Mouse (Mus musculus) retina, postnatal 7 days (tissue): ENCODE data around the gene Cphx1.
"Not testable (repeated sequence)": the region's sequence is repeated elsewhere in the genome, so short reads cannot be mapped to it uniquely, and the experiment has no call there.

ENCODE experiments used
- DNase-seq: peaks from one replicate; pipeline ENCODE4 v3.0.0-alpha.2; 2012; ENCODE audit warnings: low read depth, low spot score

Cphx1 gene

DNA sequence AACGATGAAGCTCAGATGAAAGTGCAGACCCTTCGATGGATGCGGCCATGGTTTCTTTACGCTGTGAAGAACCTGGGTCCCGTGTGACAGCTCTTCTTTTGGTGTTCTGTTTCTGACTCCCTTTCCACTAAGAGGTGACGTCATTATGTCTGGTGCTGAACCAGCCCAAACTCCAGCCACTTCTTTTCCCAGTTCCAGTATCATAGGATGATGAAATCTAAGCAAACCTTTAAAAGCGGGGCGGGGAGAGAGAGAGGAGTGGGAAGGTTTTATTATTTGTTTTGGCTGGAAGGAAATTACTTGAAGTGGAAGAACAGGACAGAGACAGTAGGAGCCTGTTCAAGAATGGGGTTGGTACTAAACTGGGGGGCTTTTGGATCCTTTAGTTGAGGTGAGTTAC, at the start of gene Cphx1:
Gene Cphx1 (plus strand): TSS at position 301 of the 400 bp plus-strand sequence.
- DNase-seq, result not testable (repeated sequence)

DNA sequence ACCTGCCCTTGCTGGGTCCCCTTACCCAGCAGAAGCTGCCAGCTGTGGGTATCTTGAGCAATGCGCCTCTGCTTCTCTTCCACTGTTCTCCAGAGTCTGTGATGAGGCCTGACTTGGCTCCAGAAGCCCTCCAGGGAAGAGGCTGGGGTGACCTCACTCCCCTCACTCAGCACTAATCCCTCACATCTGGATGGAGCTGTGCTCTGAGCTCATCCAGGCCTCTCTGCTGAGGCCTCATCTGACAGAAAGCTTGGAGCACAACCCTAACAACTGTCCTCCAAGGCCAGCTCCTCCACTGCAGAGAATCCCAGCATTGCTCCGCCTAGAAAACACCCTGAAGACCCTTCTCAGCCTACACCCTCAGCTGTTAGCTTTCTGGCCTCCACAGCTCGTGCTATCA, 43.5 kb upstream of the Cphx1 start:
- not testable (repeated sequence) for DNase-seq

DNA sequence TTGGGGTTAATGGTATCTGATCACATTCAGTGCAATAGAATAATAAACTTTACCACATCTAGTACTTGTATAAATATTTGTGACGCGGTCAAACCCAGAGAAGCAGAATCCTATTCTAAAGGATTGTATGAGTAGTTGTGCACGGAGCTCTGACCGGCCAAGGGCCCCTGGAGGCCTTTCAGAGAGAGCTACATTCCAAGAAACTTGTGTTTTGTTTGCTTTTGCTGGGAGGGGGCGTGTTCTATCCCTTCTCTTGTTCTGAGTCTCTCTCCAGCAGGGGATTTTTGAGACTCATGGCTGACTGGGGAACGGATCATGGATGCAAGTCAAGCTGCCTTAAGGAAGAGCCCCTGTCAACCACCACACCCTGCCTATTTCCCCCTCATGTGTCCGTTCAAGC, 42.4 kb upstream of the Cphx1 start:
- DNase-seq, result not testable (repeated sequence)

GRCm38 (mm10) chr14:25903000-25903399, 35.1 kb upstream of the Cphx1 start, which contains the start of gene Plac9a:
Gene Plac9a, minus strand, starts transcription at chr14:25903100.
- DNase-seq, result not testable (repeated sequence)

GRCm38 (mm10) chr14:25905243-25905642, 32.9 kb upstream of the Cphx1 start:
- DNase-seq, result not testable (repeated sequence)

DNA sequence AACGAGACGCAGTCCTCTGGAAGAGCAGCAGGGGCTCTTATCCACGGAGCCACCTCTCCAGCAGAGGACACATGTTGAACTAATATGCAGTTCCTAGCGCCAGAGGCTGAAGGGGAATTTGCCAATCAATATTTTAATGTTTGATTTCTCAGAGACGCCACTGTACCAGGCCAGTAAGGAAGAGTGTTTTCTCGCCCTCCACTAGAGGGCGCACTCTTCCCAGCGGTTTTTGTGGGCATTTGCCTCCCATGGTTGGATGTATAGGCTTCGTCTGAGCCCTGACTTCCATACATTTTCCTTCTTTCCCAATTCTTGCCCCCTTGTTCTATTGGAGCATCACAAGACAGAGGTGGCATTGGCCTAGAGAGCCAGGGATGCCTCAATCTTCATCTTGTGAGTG, 30.8 kb upstream of the Cphx1 start:
- DNase-seq, result not testable (repeated sequence)

DNA sequence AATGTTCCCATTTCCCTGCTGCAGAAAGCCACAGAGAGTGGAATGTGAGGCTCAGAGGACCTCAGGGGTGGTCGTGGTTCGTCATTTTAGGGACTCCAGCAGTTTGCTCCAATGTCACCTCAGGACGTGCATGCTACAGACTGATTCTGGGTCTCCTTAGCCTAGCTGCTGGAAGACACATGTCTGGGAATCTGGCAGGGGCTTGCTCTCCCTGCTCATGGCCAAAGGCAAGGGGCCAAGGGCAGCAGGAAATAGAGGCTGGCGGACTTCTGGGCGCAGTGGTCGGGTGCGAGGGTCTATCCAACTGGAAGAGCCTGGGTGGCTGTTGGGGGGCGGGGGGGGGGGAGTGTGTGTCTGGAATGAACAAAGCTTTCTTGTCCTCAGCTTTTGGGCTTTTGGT, 29.1 kb upstream of the Cphx1 start:
- not testable (repeated sequence) for DNase-seq

GRCm38 (mm10) chr14:25918427-25919170, 19.5 kb upstream of the Cphx1 start:
- DNase-seq, result not testable (repeated sequence)

GRCm38 (mm10) chr14:25926814-25927561, 11.1 kb upstream of the Cphx1 start:
- not testable (repeated sequence) for DNase-seq

DNA sequence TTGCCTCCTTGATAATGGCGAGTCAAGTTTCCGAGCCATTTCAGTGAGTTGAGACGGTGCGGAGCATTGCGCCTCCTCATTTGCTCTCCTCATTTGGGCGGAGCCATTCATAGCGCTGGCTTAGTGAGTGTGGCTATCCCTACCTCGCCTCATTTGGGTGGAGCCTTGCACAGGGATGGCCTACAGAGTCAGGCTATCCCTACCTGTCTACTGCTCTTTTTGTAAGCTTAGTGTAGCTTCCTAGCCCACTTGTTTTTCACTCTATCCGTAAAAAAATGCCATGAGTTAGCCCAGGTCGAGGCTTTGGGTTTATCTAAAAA, 10.6 kb upstream of the Cphx1 start, which contains the start of gene Tmem254a:
Gene Tmem254a (minus strand): TSS at position 111 of the 320 bp plus-strand sequence.
- DNase-seq, result not testable (repeated sequence)

- DNase-seq, result not testable (repeated sequence)
Measured at GRCm38 (mm10) chr14:25936867-25937630, 1.1 kb upstream of the Cphx1 start.

DNA sequence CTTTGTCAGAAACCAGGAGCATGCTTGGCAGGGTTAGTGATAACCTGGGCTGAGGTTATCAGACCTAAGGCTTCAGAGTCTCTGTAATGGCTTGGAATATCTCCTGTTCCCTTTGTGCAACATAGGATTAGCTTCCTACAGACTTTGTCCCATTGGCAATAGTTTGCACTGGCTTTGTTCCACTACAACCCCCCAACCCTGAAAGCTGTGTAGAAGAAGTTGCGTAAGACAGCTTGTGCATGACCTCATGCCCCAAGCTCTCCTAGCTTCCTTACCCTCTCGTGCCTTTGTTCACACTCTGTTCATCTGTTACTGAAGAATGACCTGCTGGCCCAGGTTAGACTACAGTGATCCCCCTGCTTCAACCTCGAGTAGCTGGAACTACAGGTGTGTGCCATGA, 19.8 kb downstream of the Cphx1 start:
- not testable (repeated sequence) for DNase-seq

GRCm38 (mm10) chr14:25978371-25979241, 40.5 kb downstream of the Cphx1 start, which contains the start of gene Duxbl1:
Gene Duxbl1, plus strand, starts transcription at chr14:25978577.
- DNase-seq, result not testable (repeated sequence)

- DNase-seq, result not testable (repeated sequence)
Measured at GRCm38 (mm10) chr14:25979242-25979941, 41.3 kb downstream of the Cphx1 start.

DNA sequence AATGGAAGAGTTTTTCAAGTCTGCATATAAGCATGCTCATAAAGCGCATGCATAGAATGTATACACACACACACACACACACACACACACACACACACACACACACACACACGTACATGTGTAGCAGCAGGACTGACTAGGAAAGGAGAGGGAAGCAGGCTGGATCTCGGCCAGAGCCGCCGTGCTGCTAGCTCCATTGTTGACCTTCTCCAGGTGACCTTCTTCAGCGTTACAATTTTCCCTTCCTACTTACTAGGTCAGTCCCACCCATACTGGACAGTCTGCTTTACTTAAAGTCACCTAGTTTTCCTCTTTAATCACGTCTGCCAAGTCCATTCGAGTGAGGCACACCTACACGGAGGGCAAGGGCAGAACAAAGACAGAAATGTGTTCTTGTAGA, 43.8 kb downstream of the Cphx1 start:
- not testable (repeated sequence) for DNase-seq
